Mouse (Mus musculus): ENCODE measurements at regions not wholly inside any gene's neighbourhood (a gene's known extent, or its start where the extent isn't known, plus 50 kb on each side); places are given as distances from the start of the nearest gene placed in this dataset.
"Not testable (repeated sequence)": the region's sequence is repeated elsewhere in the genome, so short reads cannot be mapped to it uniquely, and the experiment has no call there.

DNA sequence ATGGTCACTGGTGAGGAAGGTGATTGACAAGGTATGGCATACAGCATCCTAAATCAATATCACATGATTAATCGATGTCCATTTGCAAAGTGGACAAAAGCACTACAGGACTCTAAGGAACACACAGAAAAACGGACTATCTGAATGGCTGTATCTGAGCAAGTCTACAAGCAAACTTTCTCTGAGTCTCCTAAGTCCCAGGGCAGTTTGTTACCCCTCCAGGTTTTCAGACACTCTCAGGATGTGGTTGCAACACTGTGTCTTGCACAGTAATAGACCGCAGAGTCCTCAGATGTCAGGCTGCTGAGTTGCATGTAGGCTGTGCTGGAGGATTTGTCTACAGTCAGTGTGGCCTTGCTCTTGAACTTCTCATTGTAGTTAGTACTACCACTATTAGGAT lies 540.2 kb upstream of the Zfp386 start:
- peak; percentile 73; the same call in 1 of the 2 replicates for ATAC-seq (replicated peaks; ENCODE audit: poor library complexity, severe bottlenecking)

DNA sequence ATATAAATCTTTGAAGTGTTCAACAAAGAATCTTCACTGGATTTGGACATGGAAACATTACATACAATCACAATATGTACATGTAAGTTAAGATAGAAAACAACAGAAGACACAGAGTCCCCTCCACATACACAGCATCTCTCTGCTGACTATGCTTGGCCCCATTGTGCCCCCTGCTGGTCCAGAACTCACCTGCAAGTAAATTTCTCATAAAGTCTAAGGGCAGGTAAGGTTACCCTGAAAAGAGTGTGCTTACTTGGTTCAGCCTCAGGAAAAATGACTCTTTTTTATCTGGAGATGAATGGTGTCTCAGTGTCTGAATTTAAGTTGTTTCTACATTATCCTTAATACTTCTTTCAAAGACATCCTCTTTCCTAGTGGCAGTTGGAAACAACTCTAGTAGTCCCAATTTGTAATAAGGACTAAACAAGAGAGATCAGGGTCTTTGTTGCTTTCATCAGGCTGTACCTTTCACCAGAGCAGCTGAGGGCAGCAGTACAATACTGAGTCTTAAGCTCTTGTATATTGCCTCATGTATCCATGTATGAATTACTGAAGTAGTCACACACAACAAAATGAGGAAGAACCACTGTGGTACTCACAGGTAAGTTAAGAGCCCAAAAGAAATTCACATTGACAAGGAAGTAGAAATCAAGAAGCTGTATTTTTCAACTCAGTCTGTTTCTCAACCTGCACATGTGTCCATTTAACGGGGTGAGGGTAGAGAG lies 538.7 kb upstream of the Zfp386 start:
- ATAC-seq (replicated peaks; ENCODE audit: poor library complexity, severe bottlenecking), result peak; percentile 65

DNA sequence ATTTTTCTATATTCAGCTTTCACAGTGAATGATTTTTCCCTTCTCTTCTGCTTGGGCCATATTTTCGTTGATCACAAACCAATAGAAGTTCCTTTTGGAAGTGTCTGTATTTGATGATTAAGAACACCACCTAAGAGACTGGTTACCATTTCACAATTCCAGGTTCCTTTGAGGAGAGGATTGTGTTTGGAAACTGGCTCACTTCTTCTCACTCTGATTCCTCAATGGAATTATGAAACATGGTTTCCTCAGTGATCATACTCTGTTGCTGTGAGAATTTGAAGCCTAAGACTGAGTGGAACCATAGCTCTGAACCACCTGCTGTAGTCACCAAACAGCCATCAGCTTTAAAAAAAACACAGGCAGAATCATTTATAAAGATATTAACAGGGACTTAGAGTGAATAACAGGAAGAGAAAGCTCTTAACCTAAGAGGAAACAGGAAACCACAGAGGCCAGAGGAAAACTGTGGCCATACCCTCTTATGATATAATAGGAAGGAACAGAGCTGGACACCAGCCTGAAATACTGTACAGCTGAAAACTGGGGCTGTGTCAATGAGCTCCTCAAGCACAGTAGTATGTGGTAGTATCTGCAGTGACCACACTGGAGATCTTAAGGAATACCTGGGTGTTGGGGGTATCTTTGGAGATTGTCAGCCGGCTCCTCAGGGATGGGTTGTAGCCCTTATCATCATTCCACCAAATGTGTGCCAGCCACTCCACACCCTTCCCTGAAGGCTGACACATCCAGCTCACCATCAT lies 528.6 kb upstream of the Zfp386 start:
- ATAC-seq (replicated peaks; ENCODE audit: poor library complexity, severe bottlenecking), result peak; percentile 86

DNA sequence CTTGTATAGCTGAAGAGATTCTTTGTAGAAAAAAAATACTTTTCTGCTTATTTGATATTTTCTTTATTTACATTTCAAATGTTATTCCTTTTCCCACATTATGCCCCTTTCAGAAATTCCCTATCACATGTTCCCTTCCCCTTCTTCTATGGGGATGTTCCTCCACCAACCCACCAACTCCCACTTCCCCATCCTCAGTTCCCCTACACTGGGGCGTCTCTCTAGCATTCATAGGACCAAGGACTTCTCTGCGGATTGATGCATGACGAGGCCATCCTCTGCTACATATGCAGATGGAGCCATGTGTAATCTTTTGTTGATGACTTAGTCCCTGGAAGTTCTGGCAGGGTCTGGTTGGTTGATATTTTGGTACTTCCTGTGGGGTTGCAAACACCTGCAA lies 520.5 kb upstream of the Zfp386 start:
- ATAC-seq (replicated peaks; ENCODE audit: poor library complexity, severe bottlenecking), result peak; percentile 85

DNA sequence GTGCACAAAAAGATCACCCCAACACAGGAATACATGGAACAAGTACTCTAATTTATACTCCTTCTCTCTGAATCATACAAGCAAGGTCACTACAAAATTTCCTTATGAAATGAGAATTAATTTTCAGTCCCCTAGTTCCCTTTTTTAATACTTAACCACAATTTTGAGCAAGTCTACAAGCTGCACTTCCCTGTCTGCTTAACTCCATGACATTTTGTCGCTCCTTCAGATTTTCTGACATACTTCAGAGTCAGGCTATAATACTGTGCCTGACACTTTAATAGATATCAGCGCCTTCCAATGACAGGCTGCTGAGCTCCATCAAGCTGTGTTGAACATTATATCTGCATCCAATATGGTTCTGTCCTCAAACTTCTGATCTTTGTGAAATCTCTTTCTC lies 505.0 kb upstream of the Zfp386 start:
- ATAC-seq (replicated peaks; ENCODE audit: poor library complexity, severe bottlenecking), result peak; percentile 97

DNA sequence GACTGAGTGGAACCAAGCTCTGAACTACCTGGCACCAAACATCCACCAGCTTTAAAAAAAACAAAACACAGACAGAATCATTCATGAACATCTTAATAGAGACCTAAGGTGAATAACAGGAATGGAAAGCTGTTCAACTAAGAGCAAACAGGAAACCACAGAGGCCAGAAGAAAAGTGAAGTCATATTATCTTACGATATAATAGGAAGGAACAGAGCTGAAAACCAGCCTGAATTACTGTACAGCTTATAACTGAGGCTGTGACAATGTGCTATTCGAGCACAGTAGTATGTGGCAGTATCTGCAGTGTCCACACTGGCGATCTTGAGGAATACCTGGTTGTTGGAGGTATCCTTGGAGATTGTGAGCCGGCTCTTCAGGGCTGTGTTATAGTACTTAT lies 480.6 kb upstream of the Zfp386 start:
- peak; percentile 33; the same call in 1 of the 2 replicates for ATAC-seq (replicated peaks; ENCODE audit: poor library complexity, severe bottlenecking)

DNA sequence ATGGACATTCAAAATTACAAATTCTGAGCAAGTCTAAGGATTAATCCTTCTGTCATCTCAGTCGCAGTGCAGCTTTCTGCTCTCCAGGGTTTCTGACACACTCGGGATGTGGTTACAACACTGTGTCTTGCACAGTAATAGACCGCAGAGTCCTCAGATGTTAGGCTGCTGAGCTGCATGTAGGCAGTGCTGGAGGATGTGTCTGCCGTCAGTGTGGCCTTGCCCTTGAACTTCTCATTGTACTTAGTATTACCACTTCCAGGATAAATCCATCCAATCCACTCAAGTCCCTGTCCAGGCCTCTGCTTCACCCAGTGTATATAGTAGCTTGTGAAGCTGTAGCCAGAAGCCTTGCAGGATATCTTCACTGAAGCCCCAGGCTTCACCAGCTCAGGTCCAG lies 454.5 kb upstream of the Zfp386 start:
- ATAC-seq (replicated peaks; ENCODE audit: poor library complexity, severe bottlenecking), result 0 out of 2 replicates have a peak, but pooled peaks have one; percentile 17

DNA sequence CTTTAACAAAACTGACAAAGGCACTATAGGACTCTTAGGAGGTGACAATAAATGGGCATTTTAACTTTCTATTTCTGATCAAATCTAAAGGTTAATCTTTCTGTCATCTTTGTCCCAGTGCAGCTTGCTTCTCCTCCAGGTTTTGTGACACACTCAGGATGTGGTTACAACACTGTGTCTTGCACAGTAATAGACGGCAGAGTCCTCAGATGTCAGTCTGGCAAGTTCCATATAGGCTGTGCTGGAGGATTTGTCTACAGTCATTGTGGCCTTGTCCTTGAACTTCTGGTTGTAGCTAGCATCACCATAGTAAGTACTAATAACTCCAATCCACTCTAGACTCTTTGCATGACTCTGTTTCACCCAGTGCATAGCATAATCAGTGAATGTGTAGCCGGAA lies 443.8 kb upstream of the Zfp386 start:
- ATAC-seq (replicated peaks; ENCODE audit: poor library complexity, severe bottlenecking), result peak; percentile 62

DNA sequence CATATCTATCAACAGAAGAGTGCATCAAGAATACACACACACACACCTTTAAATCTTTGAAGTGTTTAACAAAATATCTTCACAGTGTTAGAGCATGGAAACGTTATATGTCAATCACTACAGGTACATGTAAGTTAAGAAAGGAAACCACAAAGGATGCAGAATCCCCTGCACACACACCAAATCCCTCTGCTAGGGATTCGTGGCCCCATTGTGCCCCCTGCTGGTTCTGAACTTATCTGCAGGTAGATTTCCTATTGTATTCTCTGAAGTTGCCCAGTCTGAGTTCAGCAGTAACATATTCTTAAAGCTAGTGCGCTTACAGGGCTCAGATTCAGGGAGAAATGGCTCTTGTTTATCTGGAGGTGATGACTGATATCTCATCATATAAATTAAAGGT lies 442.6 kb upstream of the Zfp386 start:
- peak; percentile 74 for ATAC-seq (replicated peaks; ENCODE audit: poor library complexity, severe bottlenecking)

DNA sequence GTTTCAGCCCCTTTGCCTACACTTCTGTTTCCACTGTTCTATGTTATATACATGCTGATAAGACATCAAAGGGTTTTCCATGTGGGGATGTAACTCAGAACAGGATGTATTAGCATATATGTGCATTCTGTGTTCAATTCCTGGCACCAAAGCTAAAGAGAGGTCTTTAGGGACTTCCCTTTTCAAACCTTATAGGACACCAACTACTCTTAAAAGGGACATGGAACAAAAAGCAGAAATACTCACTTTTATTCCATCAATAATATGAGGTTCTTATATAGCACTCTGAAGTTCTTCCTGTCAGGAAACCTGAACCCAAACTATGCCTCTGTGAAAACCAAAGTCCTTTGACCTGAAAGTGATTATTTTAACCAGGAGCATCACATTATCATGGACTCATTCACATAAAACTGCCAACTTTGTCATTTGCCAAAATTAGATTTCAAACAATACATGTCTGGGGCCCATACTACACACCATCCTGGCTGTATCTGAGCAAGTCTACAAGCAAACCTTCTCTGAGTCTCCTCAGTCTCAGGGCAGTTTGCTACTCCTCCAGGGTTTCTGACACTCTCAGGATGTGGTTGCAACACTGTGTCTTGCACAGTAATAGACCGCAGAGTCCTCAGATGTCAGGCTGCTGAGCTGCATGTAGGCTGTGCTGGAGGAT lies 424.8 kb upstream of the Zfp386 start:
- ATAC-seq (replicated peaks; ENCODE audit: poor library complexity, severe bottlenecking), result peak; percentile 85

DNA sequence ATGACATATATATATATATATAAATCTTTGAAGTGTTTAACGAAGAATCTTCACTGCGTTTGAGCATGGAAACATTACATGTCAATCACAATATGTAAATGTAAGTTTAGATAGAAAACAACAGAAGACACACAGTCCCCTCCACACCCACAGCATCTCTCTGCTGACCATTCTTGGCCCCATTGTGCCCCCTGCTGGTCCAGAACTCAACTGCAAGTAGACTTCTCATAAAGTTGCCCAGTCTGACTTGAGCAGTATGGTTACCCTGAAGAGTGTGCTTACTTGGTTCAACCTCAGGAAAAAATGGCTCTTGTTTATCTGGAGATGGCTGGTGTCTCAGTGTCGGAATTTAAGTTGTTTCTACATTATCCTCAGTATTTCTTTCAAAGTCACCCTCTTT lies 423.3 kb upstream of the Zfp386 start:
- peak; percentile 32 for ATAC-seq (replicated peaks; ENCODE audit: poor library complexity, severe bottlenecking)

DNA sequence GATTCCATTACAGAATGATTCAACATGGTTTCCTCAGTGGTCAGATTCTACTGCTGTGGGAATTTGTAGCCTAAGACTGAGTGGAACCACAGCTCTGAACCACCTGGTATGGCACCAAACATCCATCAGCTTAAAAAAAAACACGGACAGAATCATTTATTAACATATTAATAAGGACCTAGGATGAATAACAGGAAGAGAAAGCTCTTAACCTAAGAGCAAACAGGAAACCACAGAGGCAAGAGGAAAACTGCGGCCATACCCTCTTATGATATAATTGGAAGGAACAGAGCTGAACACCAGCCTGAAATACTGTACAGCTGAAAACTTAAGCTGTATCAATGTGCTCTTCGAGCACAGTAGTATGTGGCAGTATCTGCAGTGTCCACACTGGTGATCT lies 399.9 kb upstream of the Zfp386 start:
- ATAC-seq (replicated peaks; ENCODE audit: poor library complexity, severe bottlenecking), result peak; percentile 82

DNA sequence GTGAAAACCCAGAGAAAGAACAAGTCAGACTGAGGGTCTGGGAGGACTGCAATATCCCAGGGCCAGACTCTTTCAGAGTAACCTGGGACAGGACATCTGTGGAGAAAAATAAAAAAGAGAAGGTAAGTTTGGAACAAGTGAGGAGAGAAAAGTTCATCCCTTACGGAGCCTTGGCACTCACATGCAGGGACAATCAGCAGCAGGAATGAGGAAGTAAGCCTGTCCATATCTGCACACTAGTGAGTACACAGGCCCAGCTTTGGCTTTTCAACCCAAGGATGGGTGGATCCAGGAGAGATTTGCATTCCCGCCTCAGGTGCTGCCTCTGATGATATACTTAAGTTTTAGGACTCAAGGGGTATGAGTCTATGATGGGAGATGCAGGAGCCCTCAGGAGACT lies 399.4 kb upstream of the Zfp386 start:
- peak; percentile 71 for ATAC-seq (replicated peaks; ENCODE audit: poor library complexity, severe bottlenecking)

DNA sequence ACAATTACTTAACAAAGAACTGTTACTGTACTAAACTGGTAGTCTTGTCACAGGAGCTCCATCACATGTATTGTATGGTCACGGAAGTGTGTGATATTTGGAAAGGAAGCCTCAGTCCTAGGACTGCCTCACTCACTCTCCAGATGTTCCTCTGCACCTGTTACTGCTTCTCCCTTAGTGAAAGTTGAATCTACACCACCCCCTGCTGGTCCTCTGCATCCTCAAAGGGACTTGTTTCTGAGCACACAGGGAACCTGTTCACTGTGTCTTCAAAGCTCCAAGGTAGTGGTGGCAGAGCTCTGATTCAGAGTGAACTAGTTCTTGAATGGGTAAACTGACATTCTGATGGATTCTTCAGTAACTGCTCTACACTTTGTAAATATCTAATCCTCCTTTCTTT lies 391.7 kb upstream of the Zfp386 start:
- ATAC-seq (replicated peaks; ENCODE audit: poor library complexity, severe bottlenecking), result no peak

DNA sequence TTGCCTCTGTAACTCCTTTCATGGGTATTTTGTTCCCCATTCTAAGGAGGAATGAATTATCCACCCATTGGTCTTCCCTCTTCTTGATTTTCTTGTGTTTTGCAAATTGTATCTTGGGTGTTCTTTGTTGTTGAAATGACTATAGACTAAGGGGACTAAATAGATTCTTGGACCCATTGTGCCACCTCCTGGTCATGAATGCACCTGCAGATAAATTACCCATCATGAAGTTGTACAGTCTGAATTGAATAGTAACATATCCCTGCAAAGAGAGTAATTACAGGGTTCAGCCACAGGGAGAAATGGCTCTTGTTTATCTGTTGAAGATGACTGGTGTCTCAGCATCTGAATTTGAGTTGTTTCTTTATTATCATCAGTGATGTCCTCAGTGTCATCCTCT lies 383.4 kb upstream of the Zfp386 start:
- ATAC-seq (replicated peaks; ENCODE audit: poor library complexity, severe bottlenecking), result peak; percentile 52; the same call in 1 of the 2 replicates

DNA sequence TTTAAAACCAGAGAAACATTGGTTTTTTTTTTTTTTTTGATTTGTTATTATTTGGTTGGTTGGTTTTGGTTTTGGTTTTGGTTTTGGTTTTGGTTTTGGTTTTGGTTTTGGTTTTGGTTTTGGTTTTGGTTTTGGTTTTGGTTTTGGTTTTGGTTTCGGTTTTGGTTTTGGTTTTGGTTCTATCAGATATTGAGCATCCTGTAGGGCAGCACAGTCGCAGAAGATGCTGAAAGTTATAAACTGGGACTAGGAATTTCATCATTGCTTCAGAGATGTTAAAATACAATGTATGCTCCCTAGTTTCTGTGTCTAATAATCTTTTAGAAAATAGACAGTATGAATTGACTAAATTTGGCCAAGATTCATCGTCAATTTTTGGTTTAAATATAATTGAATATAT lies 375.8 kb upstream of the Zfp386 start:
- ATAC-seq (replicated peaks; ENCODE audit: poor library complexity, severe bottlenecking), result not testable (repeated sequence)

DNA sequence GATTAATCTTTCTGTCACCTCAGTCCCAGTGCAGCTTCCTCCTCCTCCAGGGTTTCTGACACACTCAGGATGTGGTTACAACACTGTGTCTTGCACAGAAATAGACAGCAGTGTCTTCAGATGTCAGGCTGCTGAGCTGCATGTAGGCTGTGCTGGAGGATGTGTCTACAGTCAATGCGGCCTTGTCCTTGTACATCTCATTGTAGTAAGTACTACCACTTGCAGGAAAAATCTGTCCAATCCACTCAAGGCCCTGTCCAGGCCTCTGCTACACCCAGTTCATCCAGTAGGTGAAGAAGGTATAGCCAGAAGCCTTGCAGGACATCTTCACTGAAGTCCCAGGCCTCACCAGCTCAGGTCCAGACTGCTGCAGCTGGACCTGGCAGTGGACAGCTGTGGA lies 355.7 kb upstream of the Zfp386 start:
- ATAC-seq (replicated peaks; ENCODE audit: poor library complexity, severe bottlenecking), result peak; percentile 27; the same call in 1 of the 2 replicates

DNA sequence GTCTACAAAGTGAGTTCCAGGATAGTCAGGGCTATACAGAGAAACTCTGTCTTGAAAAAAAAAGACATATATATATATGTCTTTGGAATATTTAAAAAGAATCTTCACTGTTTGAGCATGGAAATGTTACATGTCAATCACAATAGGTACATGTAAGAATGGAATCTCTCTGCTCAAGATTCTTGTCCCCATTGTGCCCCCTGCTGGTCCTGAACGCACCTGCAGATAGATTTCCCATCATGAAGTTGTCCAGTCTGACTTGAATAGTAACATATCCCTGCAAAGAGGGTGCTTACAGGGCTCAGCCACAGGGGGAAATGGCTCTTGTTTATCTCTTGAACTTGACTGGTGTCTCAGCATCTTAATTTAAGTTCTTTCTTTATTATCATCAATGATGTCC lies 337.7 kb upstream of the Zfp386 start:
- ATAC-seq (replicated peaks; ENCODE audit: poor library complexity, severe bottlenecking), result not testable (repeated sequence)

DNA sequence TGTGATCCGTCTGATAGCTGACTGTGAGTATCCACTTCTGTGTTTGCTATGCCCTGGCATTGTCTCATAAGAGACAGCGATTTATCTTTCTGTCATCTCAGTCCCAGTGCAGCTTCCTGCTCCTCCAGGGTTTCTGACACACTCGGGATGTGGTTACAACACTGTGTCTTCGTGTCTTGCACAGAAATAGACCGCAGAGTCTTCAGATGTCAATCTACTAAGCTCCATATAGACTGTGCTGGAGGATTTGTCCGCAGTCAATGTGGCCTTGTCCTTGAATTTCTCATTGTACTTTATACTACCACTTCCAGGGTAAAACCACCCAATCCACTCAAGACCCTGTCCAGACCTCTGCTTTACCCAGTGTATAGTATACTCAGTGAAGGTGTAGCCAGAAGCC lies 305.5 kb upstream of the Zfp386 start:
- peak; percentile 91 for ATAC-seq (replicated peaks; ENCODE audit: poor library complexity, severe bottlenecking)

DNA sequence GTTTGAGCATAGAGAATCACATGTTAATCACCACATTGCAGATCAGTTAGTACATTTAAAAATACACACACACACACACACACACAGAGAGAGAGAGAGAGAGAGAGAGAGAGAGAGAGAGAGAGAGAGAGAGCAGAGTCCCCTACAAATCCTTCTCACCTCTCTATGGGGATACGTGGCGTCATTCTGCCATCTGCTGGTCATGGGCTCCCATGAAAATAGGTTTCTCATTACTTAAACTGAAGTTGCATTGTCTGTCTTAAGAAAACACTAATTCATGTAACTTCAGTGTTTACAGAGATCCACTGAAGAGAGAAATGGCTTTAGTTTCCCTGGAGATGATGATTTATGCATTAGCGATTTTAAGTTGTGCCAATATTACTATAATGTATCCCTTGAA lies 297.9 kb upstream of the Zfp386 start:
- peak; percentile 77 for ATAC-seq (replicated peaks; ENCODE audit: poor library complexity, severe bottlenecking)

DNA sequence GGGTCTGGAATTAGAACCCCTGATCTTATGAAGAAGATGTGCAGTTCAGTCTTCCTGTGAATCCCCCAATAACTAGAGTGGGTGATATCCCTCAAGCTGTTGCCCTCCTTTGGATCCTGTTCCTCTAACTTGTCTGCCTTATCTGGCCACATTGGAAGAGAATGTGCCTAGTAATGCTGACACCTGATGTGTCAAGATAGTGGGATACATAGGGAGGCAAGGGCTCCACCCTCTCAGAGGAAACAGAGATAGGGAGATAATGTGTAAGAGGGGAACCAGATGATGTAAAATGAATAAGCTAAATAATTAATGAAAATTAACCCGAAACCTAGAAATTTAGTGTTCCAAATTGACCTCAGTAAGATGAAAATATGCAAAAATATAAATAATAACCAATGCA lies 294.4 kb upstream of the Zfp386 start:
- ATAC-seq (replicated peaks; ENCODE audit: poor library complexity, severe bottlenecking), result not testable (repeated sequence)

All from granulocyte monocyte progenitor cell, adult 5-6 weeks (primary cell).